Mouse (Mus musculus): ENCODE data around the gene Zfp65. TPM values are rescaled to one million over a fixed set of nuclear protein-coding genes. Genes with fewer than 3 reads are reported as not detected.

The Zfp65 gene
- polyA plus RNA-seq (2012; ENCODE audit: low replicate concordance) = 0.53 and 1.8 TPM in 2 replicates

GRCm38 (mm10) chr13:67728641-67729318, at the start of gene Zfp65:
TSS of gene Zfp65 (minus strand) at chr13:67729173.

GRCm38 (mm10) chr13:67754333-67755306, 25.6 kb upstream of the Zfp65 start, which contains the start of gene Zfp85:
TSS of gene Zfp85 (minus strand) at chr13:67755228.

GRCm38 (mm10) chr13:67686971-67687370, 42.0 kb downstream of the Zfp65 start, which contains the start of gene Zfp738:
TSS of gene Zfp738 (minus strand) at chr13:67687071.

Other genes starting within 250 kb of the Zfp65 start
- 0.56 and 1.0 TPM in 2 replicates for gene Zfp874b, start 244.9 kb downstream of the Zfp65 start, polyA plus RNA-seq (2012; ENCODE audit: low replicate concordance)
- 0.13 and 1.1 TPM in 2 replicates for gene Zfp58, start 228.6 kb downstream of the Zfp65 start, polyA plus RNA-seq (2012; ENCODE audit: low replicate concordance)
- not detected in 2 replicates for gene Gm26965, start 203.0 kb downstream of the Zfp65 start, polyA plus RNA-seq (2012; ENCODE audit: low replicate concordance)
- gene Zfp87, start 203.0 kb downstream of the Zfp65 start, polyA plus RNA-seq (2012; ENCODE audit: low replicate concordance) = 1.3 and 2.3 TPM in 2 replicates
- gene Zfp748, start 175.3 kb downstream of the Zfp65 start, polyA plus RNA-seq (2012; ENCODE audit: low replicate concordance) = 0.66 and 0.73 TPM in 2 replicates
- gene Zfp729b, start 119.5 kb downstream of the Zfp65 start, polyA plus RNA-seq (2012; ENCODE audit: low replicate concordance) = 0.29 and 1.1 TPM in 2 replicates
- gene Gm49345, start 91.4 kb downstream of the Zfp65 start, polyA plus RNA-seq (2012; ENCODE audit: low replicate concordance) = not detected in 2 replicates
- 0.33 and 0.49 TPM in 2 replicates for gene Zfp729a, start 91.4 kb downstream of the Zfp65 start, polyA plus RNA-seq (2012; ENCODE audit: low replicate concordance)
- gene Zfp738, start 42.1 kb downstream of the Zfp65 start, polyA plus RNA-seq (2012; ENCODE audit: low replicate concordance) = 0.21 and 2.1 TPM in 2 replicates
- gene Zfp85, start 26.1 kb upstream of the Zfp65 start, polyA plus RNA-seq (2012; ENCODE audit: low replicate concordance) = 0.13 and 0.57 TPM in 2 replicates
- gene Zfp493, start 50.5 kb upstream of the Zfp65 start, polyA plus RNA-seq (2012; ENCODE audit: low replicate concordance) = 0.18 and 0.49 TPM in 2 replicates
- gene Zfp273, start 84.6 kb upstream of the Zfp65 start, polyA plus RNA-seq (2012; ENCODE audit: low replicate concordance) = 0.24 and 0.29 TPM in 2 replicates
- gene Gm10037, start 101.9 kb upstream of the Zfp65 start, polyA plus RNA-seq (2012; ENCODE audit: low replicate concordance) = not detected in 2 replicates
- gene BC048507, start 134.2 kb upstream of the Zfp65 start, polyA plus RNA-seq (2012; ENCODE audit: low replicate concordance) = not detected in 2 replicates